Mouse (Mus musculus) liver, postnatal 0 days (tissue): Measurements from ENCODE around the gene Adnp. TPM values are rescaled to one million over a fixed set of nuclear protein-coding genes. Genes with fewer than 3 reads are reported as not detected.

ENCODE experiments used
- ATAC-seq: fragments of 200-750 bp; cut with Nextera tagmentation; 2 replicates; pipeline ENCODE4 v1.8.0; 2017; ENCODE audit warnings: mild to moderate bottlenecking, moderate library complexity
- DNase-seq: peaks from one replicate; pipeline ENCODE4 v3.0.0-alpha.2; 2016
- H3K27ac ChIP-seq: fragments of 300-500 bp; sonication (generic); 2 replicates; pipeline ENCODE4 v1.5.1; 2014; ENCODE audit warnings: antibody characterized with exemption, moderate library complexity, mild to moderate bottlenecking, low read depth
- H3K27me3 ChIP-seq: fragments of 300-500 bp; sonication (generic); 2 replicates; pipeline ENCODE4 v1.6.1; 2014; ENCODE audit warnings: low read length, control low read depth, mixed read lengths; ENCODE audit not compliant: insufficient read depth
- H3K36me3 ChIP-seq: fragments of 300-500 bp; sonication (generic); replicated peaks from 2 replicates; pipeline ENCODE4 v1.6.1; 2014; ENCODE audit warnings: mild to moderate bottlenecking, control low read depth, low read length, moderate library complexity, mixed read lengths; ENCODE audit not compliant: insufficient read depth
- H3K4me1 ChIP-seq: fragments of 300-500 bp; sonication (generic); 2 replicates; pipeline ENCODE4 v1.6.1; 2014; ENCODE audit warnings: antibody characterized with exemption, mild to moderate bottlenecking, control low read depth; ENCODE audit not compliant: insufficient read depth
- H3K4me2 ChIP-seq: fragments of 300-500 bp; sonication (generic); 2 replicates; pipeline ENCODE4 v1.6.1; 2014; ENCODE audit warnings: low read depth, mild to moderate bottlenecking, low read length, moderate library complexity, mixed read lengths
- H3K4me3 ChIP-seq: fragments of 300-500 bp; sonication (generic); 2 replicates; pipeline ENCODE4 v1.5.1; 2014; ENCODE audit warnings: low read depth, low read length
- H3K9ac ChIP-seq: fragments of 300-500 bp; sonication (generic); replicated peaks from 2 replicates; pipeline ENCODE4 v1.6.1; 2014; ENCODE audit warnings: mild to moderate bottlenecking, moderate library complexity
- H3K9me3 ChIP-seq: fragments of 300-500 bp; sonication (generic); 2 replicates; pipeline ENCODE4 v1.6.1; 2016; ENCODE audit warnings: mild to moderate bottlenecking, control low read depth, low read length, mixed read lengths
- CTCF ChIP-seq: sonication (generic); IDR thresholded peaks from 2 replicates; pipeline ENCODE4 v1.5.1; 2016; ENCODE audit warnings: antibody characterized with exemption, low read depth
- EP300 ChIP-seq: IDR thresholded peaks from 2 replicates; pipeline ENCODE4 v1.6.1; 2016; ENCODE audit warnings: antibody characterized with exemption, low read depth, mild to moderate bottlenecking
- WGBS: fragments of 180-500 bp; shearing (Covaris S2); extraction: QIAGEN DNeasy Blood & Tissue Kit; methylation state at CpG from one replicate; pipeline ENCODE4 v1.1.7; 2014; ENCODE audit not compliant: insufficient replicate concordance; 5-methylcytosine and 5-hydroxymethylcytosine counted together
- polyA plus RNA-seq: library from polyadenylated mRNA; unstranded; fragments of >200 nt; fragmentation: Nextera tagmentation; extraction: Ambion mirVana; gene quantifications from 2 replicates; pipeline ENCODE4 v1.2.1, GENCODE M21; 2015

Gene Adnp
- polyA plus RNA-seq, 1 experiment from 2014 or later = 3.5 TPM

- Histone ChIP-seq H3K4me3 (no peak overlapping the region), H3K4me2 (no peak overlapping the region), H3K4me1 (no peaks in the 10 kb centered on the region), H3K9me3 (no peaks in the 10 kb centered on the region), H3K27ac (no peak overlapping the region), H3K27me3 (no peaks in the 10 kb centered on the region), H3K9ac (no peak overlapping the region), H3K36me3 (peaks cover 70% of the 10 kb centered on the region)
- DNase-seq (no peak), ATAC-seq (no peak)
- TF ChIP-seq EP300 (no peak), CTCF (no peak)
- 63% methylated on average over 5 of the region's 5 CpGs for WGBS
These were observed 7.0 kb upstream of the Adnp start for GRCm38 (mm10) chr2:168213788-168214397.

- Histone ChIP-seq H3K4me3 (no peak overlapping the region), H3K4me2 (peak overlapping the region; percentile 95; the same call in 1 of the 2 replicates)
These were observed 971 bp upstream of the Adnp start for GRCm38 (mm10) chr2:168207883-168208282.

GRCm38 (mm10) chr2:168205681-168206631, 956 bp downstream of the Adnp start:
- DNase-seq = peak; percentile 58
- under 1% methylated on average over 23 of the region's 49 CpGs for WGBS
- H3K27me3 ChIP-seq = no peaks in the 10 kb centered on the region
- TF ChIP-seq EP300 (no peak), CTCF (no peak)
- H3K9me3 ChIP-seq = no peaks in the 10 kb centered on the region
- peaks cover 31% of the 10 kb centered on the region for H3K36me3 ChIP-seq
- peak overlapping the region; percentile 99 for H3K9ac ChIP-seq
- H3K27ac ChIP-seq = peak overlapping the region; percentile 99
- ATAC-seq = peak; percentile 7
- H3K4me2 ChIP-seq = peak overlapping the region; percentile 95
- peaks cover 31% of the 10 kb centered on the region for H3K4me1 ChIP-seq
- peak overlapping the region; percentile 96 for H3K4me3 ChIP-seq

More at GRCm38 (mm10) chr2:168207883-168208282, 971 bp upstream of the Adnp start:
- 87% methylated on average over 3 of the region's 3 CpGs for WGBS
- Histone ChIP-seq H3K9me3 (no peaks in the 10 kb centered on the region), H3K36me3 (peaks cover 46% of the 10 kb centered on the region), H3K27me3 (no peaks in the 10 kb centered on the region), H3K4me1 (peaks cover 21% of the 10 kb centered on the region), H3K27ac (peak overlapping the region; percentile 99), H3K9ac (no peak overlapping the region)
- no peak for TF ChIP-seq CTCF
- no peak for TF ChIP-seq EP300
- ATAC-seq (no peak), DNase-seq (no peak)

- Histone ChIP-seq H3K27ac (peak overlapping the region; percentile 99), H3K36me3 (peaks cover 31% of the 10 kb centered on the region), H3K4me2 (peak overlapping the region; percentile 95), H3K4me1 (peaks cover 38% of the 10 kb centered on the region), H3K4me3 (peak overlapping the region; percentile 96), H3K9me3 (no peaks in the 10 kb centered on the region), H3K9ac (peak overlapping the region; percentile 99), H3K27me3 (no peaks in the 10 kb centered on the region)
- DNase-seq (peak; percentile 93), ATAC-seq (peak; percentile 54)
- TF ChIP-seq EP300 (peak; percentile 66), CTCF (peak; percentile 99)
- WGBS = 6% methylated on average over 6 of the region's 6 CpGs
These were observed 1.6 kb downstream of the Adnp start for GRCm38 (mm10) chr2:168205265-168205664.

GRCm38 (mm10) chr2:168204476-168204999, 2.4 kb downstream of the Adnp start:
- Histone ChIP-seq H3K4me2 (peak overlapping the region; percentile 95), H3K9ac (0 out of 2 replicates have a peak overlapping the region, but pooled peaks have one; percentile 6), H3K36me3 (peaks cover 28% of the 10 kb centered on the region), H3K4me3 (peak overlapping the region; percentile 96), H3K4me1 (peaks cover 42% of the 10 kb centered on the region), H3K9me3 (no peaks in the 10 kb centered on the region), H3K27me3 (no peaks in the 10 kb centered on the region), H3K27ac (no peak overlapping the region)
- WGBS = 78% methylated on average over 8 of the region's 8 CpGs
- ATAC-seq (no peak), DNase-seq (no peak)
- no peak for TF ChIP-seq EP300
- TF ChIP-seq CTCF = no peak
